Mouse (Mus musculus): ENCODE measurements around the gene 5830473C10Rik.

DNA sequence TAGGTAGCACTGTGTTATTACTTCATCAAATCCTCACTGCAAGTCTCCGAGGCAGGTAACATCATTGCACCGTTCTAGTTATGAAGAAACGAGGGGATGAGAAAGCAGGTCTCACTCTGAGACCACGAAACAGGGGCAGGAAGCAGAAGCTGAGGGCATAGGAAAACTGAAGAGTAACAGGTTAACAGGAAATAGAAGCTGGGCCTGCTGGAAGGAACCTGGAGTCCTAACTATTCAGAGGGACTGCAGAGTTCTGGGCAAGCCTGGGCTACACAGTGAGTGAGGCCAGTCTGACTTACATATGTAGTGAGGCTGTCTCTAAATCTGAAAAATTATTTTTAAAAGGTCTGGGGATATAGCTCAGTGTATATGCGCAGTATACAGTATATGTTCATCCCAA, 27.2 kb downstream of the 5830473C10Rik start:
- TF ChIP-seq CTCF (conservative IDR thresholded peaks at IDR 0.05; ENCODE audit: low read length) (no peak), NANOG (IDR thresholded peaks at IDR 0.05; ENCODE audit: borderline replicate concordance, low read length) (no peak), POU5F1 (IDR thresholded peaks at IDR 0.05; ENCODE audit: borderline replicate concordance, low read length) (no peak)

Data from E14TG2a.4 (cell line).